Mouse (Mus musculus) heart, adult 8-10 months (tissue): ENCODE results near the gene Meis1. TPM values are rescaled to one million over a fixed set of nuclear protein-coding genes. Genes with fewer than 3 reads are reported as not detected.

Experiments
- DNase-seq: peaks from one replicate; pipeline ENCODE4 v3.0.0; 2022; ENCODE audit warnings: low spot score
- total RNA-seq, 4 experiments: library from RNA; stranded (reverse); gene quantifications; 2 replicates each; pipeline ENCODE4 v1.2.4; 2022

The Meis1 gene
- total RNA-seq, result 10 to 100 TPM; 27.9 to 32.8 (median 30.9) TPM

DNA sequence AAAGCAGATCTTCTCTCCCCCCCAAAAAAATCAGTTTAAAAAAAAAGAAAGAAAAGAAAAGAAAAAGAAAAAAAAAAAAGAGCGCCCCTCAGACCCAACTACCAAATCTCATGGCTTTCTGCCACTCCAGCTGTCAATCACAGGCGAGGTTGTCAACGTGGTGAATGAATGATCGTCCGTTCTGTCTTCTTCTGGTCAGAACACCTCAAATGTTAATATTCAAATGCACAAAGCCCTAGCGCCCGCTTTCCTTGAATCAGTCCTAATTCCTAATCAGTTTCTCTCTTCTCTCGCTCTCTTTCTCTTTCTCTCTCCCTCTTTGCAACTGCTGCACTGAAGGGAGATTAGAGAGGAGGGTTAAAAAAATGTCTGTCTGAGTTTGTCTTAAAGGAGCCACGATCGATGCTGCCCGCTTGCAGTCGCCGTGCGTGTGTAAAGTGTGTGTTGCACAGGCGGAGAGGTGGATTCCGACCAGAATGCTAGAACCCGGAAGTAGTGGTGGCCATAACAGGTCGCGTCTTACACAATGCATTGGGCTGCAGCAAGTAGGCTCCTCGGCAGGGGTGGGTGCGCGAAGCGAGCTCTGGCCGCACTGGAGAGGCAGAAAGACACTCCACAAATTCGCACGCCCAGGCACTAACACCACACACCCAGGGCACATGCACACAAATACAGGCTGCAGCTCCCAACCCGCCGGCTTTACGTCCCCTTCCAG, at the start of gene Meis1:
TSS of gene Meis1 (minus strand) at position 497 of the 715 bp plus-strand sequence.
- DNase-seq, result peak; percentile 94

DNA sequence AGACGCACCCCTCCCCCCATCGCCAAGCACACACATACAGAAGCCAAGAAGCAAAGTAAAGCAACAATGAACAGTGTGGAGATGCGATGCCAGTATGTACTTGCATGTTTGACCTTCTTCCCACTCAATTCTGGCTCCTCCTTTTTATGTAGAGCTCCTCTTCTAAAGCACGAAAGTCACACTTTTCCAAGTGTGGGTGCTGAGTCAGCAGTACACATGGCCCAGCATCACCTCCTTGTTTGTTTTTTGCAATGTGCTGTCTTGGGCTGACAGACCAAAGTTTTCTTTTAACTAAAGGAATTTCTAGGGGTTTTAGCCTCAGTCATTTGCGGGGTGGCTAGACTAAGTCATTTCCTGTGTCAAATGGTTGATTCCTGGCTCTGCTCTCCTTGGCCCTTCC, 48.5 kb upstream of the Meis1 start:
- no peak for DNase-seq

DNA sequence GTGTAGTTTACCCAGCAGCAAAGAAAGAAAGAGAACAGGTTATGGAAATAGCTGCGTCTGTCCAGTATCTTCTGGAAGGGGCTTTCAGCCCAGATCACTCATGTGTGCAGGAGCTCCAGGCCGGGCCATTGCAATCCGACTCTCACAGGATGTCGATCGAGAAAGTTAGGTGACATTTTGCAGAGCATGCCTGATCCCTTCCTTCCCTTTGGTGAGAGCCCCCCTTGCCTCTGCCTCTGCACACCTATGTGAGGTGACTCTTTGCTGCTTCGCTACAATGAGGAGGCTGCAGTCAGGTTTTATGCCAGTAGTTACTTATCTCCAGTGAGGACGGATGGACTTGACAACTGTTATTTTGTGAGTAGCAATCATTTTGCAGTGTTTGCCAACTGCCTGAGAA, 30.5 kb upstream of the Meis1 start:
- DNase-seq, result no peak

DNA sequence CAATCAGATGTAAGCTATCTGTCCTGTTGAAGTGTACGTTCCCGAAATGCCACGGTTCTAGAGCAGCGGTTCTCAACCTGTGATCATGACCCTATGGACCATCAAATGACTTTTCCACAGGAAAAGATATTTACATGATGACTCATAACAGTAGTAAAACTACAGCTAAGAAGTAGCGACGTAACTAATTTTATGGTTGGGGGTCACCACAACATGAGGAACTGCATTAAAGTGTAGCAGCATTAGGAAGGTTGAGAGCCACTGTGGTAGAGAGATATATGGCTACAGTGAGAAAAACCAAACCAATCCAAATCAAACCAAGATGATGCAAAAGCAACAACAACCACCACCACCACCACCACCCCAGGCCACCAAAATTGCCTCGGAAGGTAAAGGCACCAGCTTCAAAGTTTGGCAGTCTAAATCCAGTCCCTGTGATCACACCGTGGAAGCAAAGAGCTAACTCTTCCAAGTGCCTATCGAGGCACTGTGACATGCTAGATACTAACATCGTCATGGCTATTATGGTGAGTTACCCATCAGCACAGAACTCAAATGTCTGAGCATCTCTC, 17.9 kb upstream of the Meis1 start:
- DNase-seq, result no peak

DNA sequence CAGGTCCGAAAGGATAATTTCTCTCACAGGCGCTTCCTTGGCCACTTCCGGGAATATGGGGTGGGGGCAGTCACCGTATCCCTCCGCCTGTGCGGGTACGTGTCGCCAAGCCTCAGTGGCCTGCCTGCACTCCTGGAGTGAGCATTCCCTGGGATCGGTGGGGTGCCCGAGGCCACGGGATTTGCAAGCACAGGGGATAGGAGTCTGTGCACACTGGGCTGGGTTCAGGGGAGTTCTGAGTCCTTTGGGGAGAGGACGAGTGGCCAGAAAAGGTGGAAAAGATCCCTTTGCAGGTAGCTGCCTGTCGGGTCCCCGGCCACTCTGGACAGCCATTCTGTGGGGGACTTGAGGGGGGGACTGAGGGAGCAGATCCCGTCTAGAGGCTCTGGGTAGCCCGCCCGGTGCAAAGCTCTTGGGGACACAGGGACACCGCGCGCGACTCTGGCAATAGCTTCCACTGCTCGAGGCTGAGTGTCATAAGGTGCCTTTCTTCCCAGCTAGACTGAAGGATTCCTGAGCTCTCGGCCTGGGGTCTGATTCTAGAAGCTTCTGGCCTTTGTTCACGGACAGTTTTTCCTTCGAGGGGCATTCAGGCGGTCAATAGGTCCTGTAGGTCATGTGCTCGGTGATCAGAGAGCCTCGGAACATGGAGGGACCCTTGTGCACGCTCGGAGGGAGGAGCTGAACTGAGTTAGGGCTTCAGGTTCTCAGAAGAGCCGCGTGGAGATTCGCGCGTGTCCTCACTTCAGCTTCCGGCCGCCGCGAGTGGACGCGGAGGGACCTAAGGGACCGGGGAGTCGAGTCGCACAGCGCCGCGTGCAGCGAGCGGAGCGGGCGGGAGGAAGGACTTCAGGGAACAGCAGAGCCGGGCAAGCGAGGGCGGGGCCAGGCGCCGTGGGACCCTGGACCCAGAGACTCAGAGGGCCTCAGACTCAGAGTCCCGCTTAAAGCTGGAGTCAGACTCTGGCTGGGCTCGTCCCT, 8.1 kb upstream of the Meis1 start:
- DNase-seq, result no peak

DNA sequence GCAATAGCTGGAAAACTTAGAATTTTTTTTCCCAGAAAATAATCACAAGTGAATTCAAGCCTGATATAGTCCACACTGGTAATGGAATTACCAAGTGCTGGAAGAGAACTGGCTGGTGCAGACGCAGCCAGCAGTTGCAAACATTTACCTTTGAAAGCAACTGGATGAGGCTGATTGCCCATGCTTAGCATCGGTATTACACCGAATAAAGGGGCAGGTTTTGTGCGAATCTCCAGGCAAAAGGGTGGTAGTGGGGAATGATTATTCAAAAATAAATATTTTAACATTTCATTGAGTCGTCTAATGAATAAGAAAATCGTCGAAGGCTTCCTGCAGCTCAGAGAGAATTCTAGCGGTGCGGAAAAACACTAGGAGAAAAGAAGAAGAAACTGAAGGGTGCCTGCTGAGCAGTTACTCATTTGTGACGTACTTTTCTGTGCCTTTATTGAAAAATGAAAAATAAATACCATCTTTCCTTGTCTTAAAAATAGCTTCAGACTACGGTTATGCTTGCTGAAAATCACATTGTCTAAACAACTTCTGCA, 7.3 kb upstream of the Meis1 start:
- no peak for DNase-seq

DNA sequence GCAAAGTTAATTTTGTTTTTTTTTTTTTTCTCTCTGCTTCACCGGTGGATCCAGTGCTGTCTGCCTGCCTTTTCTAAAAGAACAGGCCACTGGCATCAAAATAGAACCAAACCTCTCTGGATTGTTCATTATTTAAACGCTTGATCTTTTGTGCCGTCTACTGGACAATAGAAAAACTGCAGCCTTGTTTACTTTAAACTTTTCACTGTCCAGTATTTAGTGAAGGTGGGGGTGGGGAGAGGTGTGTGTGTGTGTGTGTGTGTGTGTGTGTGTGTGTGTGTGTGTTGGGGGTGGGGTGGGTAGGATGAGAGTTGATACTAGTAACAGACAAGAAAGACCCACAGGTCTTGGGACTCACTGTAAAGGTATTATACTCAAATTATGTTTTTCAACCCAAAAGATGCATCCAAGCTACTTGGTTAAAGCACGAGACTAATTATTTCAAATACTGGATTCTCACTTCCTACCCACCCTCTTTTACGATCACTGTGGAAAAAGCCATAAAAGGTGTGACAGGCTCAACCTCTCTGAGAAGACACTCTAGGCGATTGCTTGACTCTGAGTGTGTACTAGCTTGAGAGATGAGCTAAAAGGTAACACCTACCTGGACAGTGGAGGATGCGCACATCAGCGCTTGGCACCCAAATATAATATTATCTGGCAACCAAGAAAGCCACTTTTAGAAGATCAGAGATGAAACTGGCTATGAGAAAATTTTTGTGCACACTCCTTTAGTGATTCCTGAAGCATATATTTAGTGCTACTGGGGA, 5.9 kb upstream of the Meis1 start:
- peak; percentile 75 for DNase-seq

DNA sequence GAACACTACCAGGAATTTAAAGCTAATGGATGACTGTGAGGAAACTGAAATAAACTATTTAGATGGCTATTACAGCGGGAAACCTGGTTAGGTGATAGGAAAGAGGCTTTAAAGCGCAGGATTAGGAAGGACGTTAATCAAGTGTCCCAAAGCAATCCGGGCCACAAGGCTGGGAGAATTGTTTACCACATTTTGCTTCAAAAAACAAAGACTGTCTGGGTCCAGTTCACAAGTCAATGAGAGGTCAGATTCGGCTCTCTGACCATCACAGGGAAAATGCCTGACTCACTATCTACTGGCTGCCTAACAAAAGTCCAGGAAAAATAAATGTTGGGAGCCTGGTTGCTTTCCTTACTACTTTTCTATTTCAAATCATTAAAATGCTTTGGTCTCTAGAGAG, 4.6 kb upstream of the Meis1 start:
- DNase-seq, result no peak

DNA sequence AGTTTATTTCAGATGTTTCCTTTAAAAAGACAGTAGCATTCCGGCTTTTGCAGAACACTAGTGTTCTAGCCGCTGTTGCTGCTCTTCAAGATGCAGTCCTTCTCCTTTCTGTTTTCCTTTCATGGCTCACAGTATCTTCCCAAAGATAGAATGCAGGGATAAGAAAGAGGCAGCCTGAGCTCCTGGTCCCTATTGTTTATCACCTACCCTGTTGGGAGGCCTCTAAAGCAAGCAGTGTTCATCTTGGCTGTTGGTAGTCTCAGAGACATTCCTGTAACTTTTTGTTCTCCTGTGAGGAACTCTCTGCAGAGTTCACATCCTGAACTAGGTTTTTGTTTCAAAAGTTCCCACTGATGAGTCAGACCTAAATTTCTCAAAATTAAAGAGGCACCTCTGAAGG, 3.8 kb upstream of the Meis1 start:
- DNase-seq, result no peak

DNA sequence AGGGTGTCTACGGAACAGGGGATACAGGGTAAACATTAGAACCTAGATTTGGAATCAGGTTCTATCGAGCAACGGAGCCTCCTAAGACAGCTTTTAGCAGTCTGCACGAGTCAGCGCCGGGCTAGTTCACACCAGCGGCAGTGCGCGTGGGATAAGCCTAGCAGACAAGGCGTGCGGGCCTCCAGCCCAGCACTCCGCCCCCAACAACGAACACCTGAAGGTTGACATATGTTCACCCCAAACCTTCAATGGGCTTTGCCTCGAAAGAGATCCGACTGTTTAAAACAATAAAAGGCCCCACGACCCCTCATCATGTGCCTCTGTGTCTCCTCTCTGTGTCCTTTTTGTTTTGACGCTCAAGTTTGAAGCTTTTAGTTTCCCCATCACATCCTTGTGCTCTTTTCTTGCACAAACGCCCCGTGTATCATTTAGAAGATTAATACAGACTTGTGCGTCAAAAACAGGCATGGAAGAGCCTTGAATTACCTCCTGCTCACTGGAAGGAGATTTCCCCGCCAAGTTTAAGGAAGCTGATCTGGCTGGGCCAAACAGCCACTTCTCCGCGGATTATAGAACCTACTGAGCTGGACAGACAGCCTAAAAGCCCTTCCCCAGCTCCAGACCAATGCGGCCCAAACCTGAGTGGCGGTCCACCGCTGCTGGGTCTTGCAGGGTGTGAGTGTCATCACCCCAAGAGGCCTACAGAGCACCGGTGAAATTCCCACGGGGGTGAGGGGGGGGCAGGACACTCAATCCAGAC, 2.3 kb upstream of the Meis1 start:
- DNase-seq, result no peak

DNA sequence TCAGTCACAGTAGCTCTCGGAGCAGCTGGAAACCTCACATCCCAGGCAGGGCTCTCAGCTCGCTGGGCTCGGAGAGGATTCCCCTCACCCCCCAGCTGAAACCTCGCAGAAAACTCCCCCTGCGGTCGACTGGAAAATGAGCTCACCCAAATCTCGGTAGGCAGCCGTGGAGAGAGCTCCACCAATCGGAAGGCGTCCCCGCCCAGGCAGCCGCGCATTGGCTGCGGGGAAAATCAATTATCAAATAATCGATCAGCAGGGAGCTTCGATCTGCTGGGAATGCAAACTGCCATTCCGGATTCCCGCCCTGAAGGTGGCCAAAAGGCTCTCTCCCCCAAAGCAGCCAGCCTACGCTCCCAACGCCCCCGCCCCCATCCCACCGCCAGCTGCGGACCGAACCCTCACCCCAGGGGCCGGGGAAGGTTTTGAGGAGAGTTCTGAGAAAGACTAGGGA, 1.6 kb upstream of the Meis1 start:
- DNase-seq, result peak; percentile 98

DNA sequence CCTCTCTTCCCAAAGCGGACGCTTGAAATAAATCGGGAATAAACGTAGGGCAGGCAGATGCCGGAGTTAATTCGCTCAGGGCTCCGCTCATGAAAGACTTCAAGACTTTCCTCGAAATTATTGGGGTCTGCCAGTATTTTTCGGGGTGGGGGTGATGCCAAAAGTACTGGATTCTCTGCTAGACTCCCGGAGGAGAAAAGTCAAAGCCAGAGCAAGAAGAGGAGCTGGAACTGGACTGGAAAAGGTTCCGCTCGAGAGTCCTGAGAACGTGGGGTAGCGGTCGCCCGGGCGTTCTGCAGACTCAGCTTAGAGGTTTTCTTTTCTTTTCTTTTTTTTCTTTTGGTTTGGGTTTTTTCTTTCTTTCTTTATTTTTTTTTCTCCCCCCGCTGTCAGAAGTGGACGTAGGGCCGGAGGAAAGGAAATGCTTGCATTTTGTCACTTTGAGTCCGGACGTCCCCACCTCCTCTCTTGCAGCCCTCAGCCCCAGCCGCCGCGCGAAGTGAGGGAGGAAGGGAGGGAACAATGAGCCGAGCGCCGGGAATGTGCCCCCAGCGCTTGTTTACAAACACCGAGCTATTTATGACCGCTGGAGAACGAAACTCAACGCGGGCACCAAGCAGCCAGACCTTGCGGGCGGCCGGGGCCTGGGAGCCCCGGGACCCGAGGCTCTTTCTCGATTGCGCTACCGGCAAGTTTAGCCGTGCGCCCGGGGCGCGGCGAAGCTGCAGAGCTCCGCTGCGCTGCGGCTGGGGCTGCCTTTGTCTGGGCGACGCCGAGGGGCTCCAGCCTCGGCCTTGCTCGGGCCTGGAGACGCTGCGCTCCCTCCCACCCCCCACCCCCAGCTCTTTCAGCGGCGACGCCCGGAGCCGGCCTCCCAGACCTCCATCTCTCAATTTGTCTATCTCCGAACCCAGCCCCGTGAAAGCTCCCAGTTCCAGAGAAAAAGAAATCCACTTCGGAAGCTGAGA, 703 bp upstream of the Meis1 start:
- peak; percentile 67 for DNase-seq

DNA sequence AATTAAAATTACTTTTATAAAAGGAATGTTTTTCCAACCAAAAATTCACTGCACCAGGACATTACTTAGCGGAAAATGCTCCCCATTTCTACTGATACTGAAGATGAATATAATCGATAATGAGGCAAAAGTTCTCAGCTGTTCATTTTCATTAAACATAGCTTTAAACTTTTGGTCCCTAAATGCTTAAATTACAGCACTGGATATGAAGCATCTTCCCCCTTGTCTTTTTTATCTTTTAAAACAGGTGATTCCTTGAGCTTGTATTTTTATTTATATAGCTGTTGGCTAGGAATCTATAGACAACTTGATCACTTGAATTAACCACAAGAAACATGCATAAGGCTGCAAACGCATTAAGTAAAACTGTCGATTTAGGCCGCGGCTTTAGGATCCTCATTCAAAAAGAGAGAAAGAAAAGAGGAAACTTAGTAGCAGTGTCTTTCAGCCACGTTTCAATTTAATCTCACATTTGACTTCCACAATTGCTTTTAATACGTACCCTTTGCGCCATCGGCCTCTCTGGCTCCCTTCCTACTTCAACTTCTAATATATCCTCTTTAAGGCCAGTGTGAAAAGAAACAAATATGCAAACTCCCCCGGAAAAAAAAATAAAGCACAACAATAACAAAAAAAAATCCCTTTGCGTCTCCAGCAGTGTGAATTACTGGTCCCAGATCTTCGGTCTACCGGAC, 919 bp downstream of the Meis1 start:
- DNase-seq, result no peak

DNA sequence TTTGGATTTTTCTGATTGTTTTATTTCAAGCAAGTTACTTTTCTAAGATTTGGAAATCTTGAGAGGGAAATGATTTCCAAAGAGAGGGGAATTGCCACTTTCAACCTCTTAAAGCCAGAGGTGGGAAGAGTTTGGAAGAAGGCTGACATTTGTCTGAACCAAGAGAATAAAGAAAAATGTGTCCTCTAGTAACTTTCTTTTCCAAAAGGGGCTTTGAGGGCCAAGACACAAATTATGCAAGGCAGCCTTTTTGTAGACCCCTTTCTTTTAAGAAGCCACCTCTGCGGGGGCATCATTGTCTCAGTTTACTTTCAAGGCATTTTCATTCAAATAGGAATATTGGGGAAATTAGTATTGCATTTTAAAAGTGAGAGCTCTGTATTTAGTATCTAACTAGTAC, 1.5 kb downstream of the Meis1 start:
- no peak for DNase-seq

DNA sequence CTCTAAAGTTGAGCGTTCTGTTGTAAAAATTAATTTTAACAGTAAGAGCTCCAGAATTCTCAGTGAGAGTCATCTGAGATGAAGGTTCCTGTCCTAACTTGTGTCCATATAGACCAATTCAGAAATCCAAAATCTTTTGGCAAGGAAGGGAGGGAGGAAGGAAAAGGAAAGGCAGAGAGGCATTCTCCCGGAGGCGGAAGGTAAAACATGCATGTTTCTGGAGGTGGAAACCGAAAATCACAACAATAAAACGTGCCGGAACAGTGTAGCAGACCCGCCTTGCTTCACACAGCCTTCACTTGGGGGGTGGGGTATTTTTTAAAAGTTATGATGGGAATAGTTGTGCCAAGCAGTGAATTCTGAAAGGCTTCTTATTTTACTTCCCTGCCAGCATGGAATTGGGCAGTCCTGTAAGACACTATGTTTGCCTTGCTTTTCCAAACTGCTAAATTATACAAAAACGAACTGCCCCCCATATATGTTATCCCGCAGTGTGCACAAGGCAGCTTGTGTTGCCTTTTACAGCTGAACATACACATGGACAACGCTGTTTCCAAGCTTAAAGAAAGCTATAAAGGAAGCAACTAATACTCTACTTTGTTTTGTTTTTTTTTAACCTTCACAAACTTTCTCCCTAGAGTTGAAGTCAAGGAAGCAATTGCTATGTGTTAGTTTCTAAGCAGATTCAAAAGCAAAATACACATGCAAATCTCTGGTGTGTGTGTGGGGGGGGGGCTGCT, 2.1 kb downstream of the Meis1 start:
- DNase-seq, result no peak

DNA sequence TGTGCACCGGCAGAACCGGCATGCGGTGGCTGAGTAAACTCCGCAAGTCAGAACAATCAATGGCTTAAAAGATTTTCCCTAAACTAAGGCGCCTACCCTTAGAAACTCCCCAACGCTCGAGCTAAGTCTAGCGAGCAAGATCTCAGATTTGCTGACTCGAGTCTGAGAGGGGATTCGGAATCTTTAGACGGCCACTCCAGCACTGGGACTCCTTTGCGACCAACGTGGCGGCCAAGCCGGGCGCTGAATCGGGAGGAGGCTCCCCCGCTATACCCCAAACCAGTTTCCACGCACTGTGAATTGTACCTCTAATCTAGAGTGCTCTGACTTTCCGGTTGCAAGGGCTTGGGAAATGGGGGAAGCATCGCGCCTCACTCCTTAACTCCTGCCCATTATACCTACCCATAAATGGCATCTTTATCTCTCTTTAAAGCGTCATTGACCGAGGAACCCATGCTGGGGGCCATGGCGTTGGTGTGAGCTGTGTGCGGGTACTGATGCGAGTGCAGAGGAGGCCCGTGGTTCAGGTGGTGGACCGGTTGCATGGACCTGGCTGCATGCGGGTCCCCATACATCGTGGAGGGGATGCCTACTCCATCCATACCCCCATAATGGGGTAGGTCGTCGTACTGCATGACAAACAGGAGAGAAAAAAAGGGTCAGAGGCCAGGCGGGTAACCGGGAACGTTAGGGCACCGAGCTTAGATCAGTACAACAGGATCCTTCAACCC, 2.9 kb downstream of the Meis1 start:
- DNase-seq, result no peak

DNA sequence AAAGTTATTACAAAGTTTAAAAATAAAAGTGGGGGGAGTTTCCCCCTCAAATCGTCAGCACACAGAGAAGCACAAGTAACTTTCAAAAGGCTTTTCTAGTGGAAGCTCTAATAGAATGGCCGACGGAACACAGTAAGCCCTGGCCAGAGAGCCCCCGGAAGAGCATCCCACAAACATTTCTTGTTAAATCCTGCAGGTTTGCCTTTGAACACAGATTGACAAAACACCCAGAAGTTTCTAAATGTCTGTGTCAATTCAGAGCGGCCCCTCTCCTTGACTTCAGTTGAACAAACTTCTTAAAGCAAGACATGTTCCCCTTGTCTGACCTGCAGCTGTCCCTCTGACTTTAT, 3.4 kb downstream of the Meis1 start:
- no peak for DNase-seq
